Mouse (Mus musculus) E14TG2a.4 (cell line): ENCODE measurements around the gene Atp6v0e2.

Experiments used
- CTCF ChIP-seq: conservative IDR thresholded peaks from 2 replicates; pipeline ENCODE4 v1.5.1; 2014; ENCODE audit warnings: low read length
- POU5F1 ChIP-seq: IDR thresholded peaks from 2 replicates; pipeline ENCODE4 v1.6.1; 2014; ENCODE audit warnings: low read length, borderline replicate concordance

GRCm38 (mm10) chr6:48504241-48504854, 33.1 kb upstream of the Atp6v0e2 start:
- TF ChIP-seq CTCF (no peak), POU5F1 (no peak)
